Mouse (Mus musculus) G1E (cell line): ENCODE data around the gene Sulf2.

ENCODE experiments used
- CTCF ChIP-seq: IDR thresholded peaks from 2 replicates; pipeline ENCODE4 v1.5.1; 2012; ENCODE audit warnings: low read depth, low read length, inconsistent platforms, mixed read lengths
- GATA1 ChIP-seq: IDR thresholded peaks from 2 replicates; pipeline ENCODE4 v1.6.1; 2012; ENCODE audit warnings: borderline replicate concordance, low read length, inconsistent platforms, mixed read lengths
- GATA2 ChIP-seq: IDR thresholded peaks from 2 replicates; pipeline ENCODE4 v1.6.1; 2012; ENCODE audit warnings: low read depth, low read length, inconsistent platforms, borderline replicate concordance
- TAL1 ChIP-seq: conservative IDR thresholded peaks from 2 replicates; pipeline ENCODE4 v1.6.1; 2012; ENCODE audit warnings: low read depth, low read length, inconsistent platforms, mixed read lengths

GRCm38 (mm10) chr2:166074322-166074721 lies 81.1 kb downstream of the Sulf2 start:
- TF ChIP-seq GATA1 (no peak), CTCF (no peak), TAL1 (no peak), GATA2 (no peak)
